ENCODE assay signal across 12 mouse cellular contexts in genomic region chr16:73863748-73864147, GRCm38 (mm10).
DNase-seq lines count a peak whose midpoint lies in the region; ATAC-seq lines count a peak whose summit lies in the region.
"Had no signal": no experiment of that assay in that cellular context is flagged by ENCODE, and none has a peak within 500 bp of the region (broad histone marks: within the 10 kb centered on the region; RNA-seq: fewer than 3 reads in every experiment).

No protein-coding gene starts in this region.

- H3K36me3 ChIP-seq in forebrain, embryonic 16.5 days (ENCODE audit: control insufficient read depth, insufficient read depth): no peaks in the 10 kb centered on the region
- no peaks in the 10 kb centered on the region for H3K36me3 ChIP-seq in midbrain, embryonic 14.5 days (ENCODE audit: control insufficient read depth, insufficient read depth, low read length)
- H3K36me3 ChIP-seq: embryonic facial prominence, embryonic 15.5 days; limb, embryonic 12.5 days had no signal

- peak; percentile 73; the same call in 1 of the 2 replicates for ATAC-seq in forebrain, embryonic 16.5 days
- no peak for ATAC-seq in midbrain, embryonic 14.5 days (ENCODE audit: low FRiP score, low TSS enrichment)
- ATAC-seq: activated CD4-positive, CD25-positive, alpha-beta regulatory T cell, adult 4 months had no signal

- H3K9me3 ChIP-seq in forebrain, embryonic 16.5 days (ENCODE audit: control insufficient read depth, low read length): no peaks in the 10 kb centered on the region
- no peaks in the 10 kb centered on the region for H3K9me3 ChIP-seq in midbrain, embryonic 14.5 days (ENCODE audit: control insufficient read depth, low read length)
- H3K9me3 ChIP-seq: embryonic facial prominence, embryonic 15.5 days; limb, embryonic 12.5 days had no signal

- H3K4me2 ChIP-seq in forebrain, embryonic 16.5 days (ENCODE audit: low read length): no peak overlapping the region
- H3K4me2 ChIP-seq in midbrain, embryonic 14.5 days (ENCODE audit: low read length): peak overlapping the region; percentile 9; the same call in 1 of the 2 replicates
- H3K4me2 ChIP-seq: embryonic facial prominence, embryonic 15.5 days; limb, embryonic 12.5 days had no signal

- peak; percentile 2 for DNase-seq in cerebellum, adult 11 months
- no peak for DNase-seq in cerebellum, adult 8-10 months
- DNase-seq in left cerebral cortex, postnatal 4 days: peak; percentile 61
- no peak for DNase-seq in left cerebral cortex, adult 8-10 months (ENCODE audit: low spot score in 2 of 2)
- DNase-seq in midbrain, embryonic 14.5 days: peak; percentile 74
- no peak for DNase-seq in layer of hippocampus, adult 9-11 months
- no peak for DNase-seq in frontal cortex, adult 2 months (ENCODE audit: extremely low spot score in 1 of 2, low spot score in 1 of 2)
- DNase-seq: right cerebral cortex, postnatal 25 days had no signal

- H3K27ac ChIP-seq in forebrain, embryonic 16.5 days (ENCODE audit: low read length): peak overlapping the region; percentile 44
- 0 out of 2 replicates have a peak overlapping the region, but pooled peaks have one; percentile 6 for H3K27ac ChIP-seq in midbrain, embryonic 14.5 days (replicated peaks; ENCODE audit: low read depth, low read length)
- H3K27ac ChIP-seq: embryonic facial prominence, embryonic 15.5 days; limb, embryonic 12.5 days had no signal

- WGBS in forebrain, embryonic 16.5 days: 0% methylated on average over 3 of the region's 3 CpGs
- WGBS in midbrain, embryonic 14.5 days: 0% methylated on average over 3 of the region's 3 CpGs

- peaks cover 13% of the 10 kb centered on the region for H3K4me1 ChIP-seq in forebrain, embryonic 16.5 days (replicated peaks; ENCODE audit: control insufficient read depth, insufficient read depth, low read length)
- peaks cover 13% of the 10 kb centered on the region; the same call in 1 of the 2 replicates for H3K4me1 ChIP-seq in midbrain, embryonic 14.5 days (ENCODE audit: control insufficient read depth, insufficient read depth, low read length)
- H3K4me1 ChIP-seq: embryonic facial prominence, embryonic 15.5 days had no signal

- no peaks in the 10 kb centered on the region for H3K27me3 ChIP-seq in forebrain, embryonic 16.5 days (replicated peaks; ENCODE audit: control insufficient read depth, insufficient read depth, low read length)
- no peaks in the 10 kb centered on the region for H3K27me3 ChIP-seq in midbrain, embryonic 14.5 days (ENCODE audit: control insufficient read depth, insufficient read depth, low read length)
- H3K27me3 ChIP-seq: embryonic facial prominence, embryonic 15.5 days; limb, embryonic 12.5 days had no signal

- H3K4me3 ChIP-seq in forebrain, embryonic 16.5 days (replicated peaks; ENCODE audit: low read length): no peak overlapping the region
- no peak overlapping the region for H3K4me3 ChIP-seq in midbrain, embryonic 14.5 days (replicated peaks; ENCODE audit: low read depth, low read length)
- H3K4me3 ChIP-seq: embryonic facial prominence, embryonic 15.5 days; limb, embryonic 12.5 days had no signal

- H3K9ac ChIP-seq in forebrain, embryonic 16.5 days (replicated peaks; ENCODE audit: low read depth, low read length): no peak overlapping the region
- no peak overlapping the region for H3K9ac ChIP-seq in midbrain, embryonic 14.5 days (replicated peaks; ENCODE audit: low read length)
- H3K9ac ChIP-seq: embryonic facial prominence, embryonic 15.5 days; limb, embryonic 12.5 days had no signal

- intact Hi-C loops in left cerebral cortex, postnatal 4 days (cut with DNase I): no loop called here

Comparison
In these comparisons a context has a peak if more than half of its experiments do, and no peak if none do; other contexts are left out.
1. DNase-seq: peak in cerebellum, adult 11 months (single experiment), left cerebral cortex, postnatal 4 days (single experiment) and midbrain, embryonic 14.5 days (single experiment); none in cerebellum, adult 8-10 months (single experiment), left cerebral cortex, adult 8-10 months (0 of 2), layer of hippocampus, adult 9-11 months (single experiment) and frontal cortex, adult 2 months (0 of 2).